Mouse (Mus musculus) stomach, postnatal 0 days (tissue): ENCODE data around the gene Tia1.

Source experiments
- CTCF ChIP-seq: IDR thresholded peaks from 2 replicates; pipeline ENCODE4 v1.5.1; 2016; ENCODE audit warnings: antibody characterized with exemption, low read depth, mild to moderate bottlenecking, moderate library complexity
- EP300 ChIP-seq: optimal IDR thresholded peaks from 2 replicates; pipeline ENCODE3; 2016; ENCODE audit warnings: antibody characterized with exemption

DNA sequence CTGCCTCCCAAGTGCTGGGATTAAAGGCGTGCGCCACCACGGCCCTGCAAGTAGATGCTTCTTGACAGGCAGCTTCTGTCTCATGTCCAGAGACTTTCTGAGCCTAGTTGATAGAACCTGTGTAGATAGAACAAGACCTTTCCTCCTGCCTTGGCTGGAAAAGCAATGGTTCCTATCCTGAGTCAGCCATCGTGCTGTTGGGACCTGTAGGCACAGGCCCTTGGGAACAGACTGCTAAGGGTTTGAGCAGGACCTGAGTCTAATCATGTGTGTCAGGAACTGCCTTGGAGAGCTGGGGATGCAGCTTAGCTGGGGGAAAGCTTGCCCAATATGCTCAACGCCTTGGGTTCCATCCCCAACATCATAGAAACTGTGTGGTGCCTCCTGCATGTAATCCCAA is 70.1 kb downstream of the Tia1 start:
- no peak for TF ChIP-seq EP300
- TF ChIP-seq CTCF: no peak
